Mouse (Mus musculus): Measurements from ENCODE around the gene Icos.

The Icos gene

GRCm38 (mm10) chr1:60961080-60961479 lies 16.6 kb upstream of the Icos start:
- in situ Hi-C loops (cut with MboI, MseI), result no loop called here

- in situ Hi-C loops (cut with MboI, MseI), result no loop called here
Measured at GRCm38 (mm10) chr1:60962095-60962494, 15.6 kb upstream of the Icos start.

- in situ Hi-C loops (cut with MboI, MseI), result no loop called here
Measured at GRCm38 (mm10) chr1:60967521-60967920, 10.2 kb upstream of the Icos start.

- in situ Hi-C loops (cut with MboI, MseI), result no loop called here
Measured at GRCm38 (mm10) chr1:60970846-60971245, 6.9 kb upstream of the Icos start.

- in situ Hi-C loops (cut with MboI, MseI), result no loop called here
Measured at GRCm38 (mm10) chr1:60974221-60974620, 3.5 kb upstream of the Icos start.

GRCm38 (mm10) chr1:60975646-60976294 lies 2.0 kb upstream of the Icos start:
- in situ Hi-C loops (cut with MboI, MseI), result no loop called here

GRCm38 (mm10) chr1:60979126-60979842 lies 1.6 kb downstream of the Icos start:
- in situ Hi-C loops (cut with MboI, MseI), result no loop called here

GRCm38 (mm10) chr1:60979843-60980235 lies 2.1 kb downstream of the Icos start:
- in situ Hi-C loops (cut with MboI, MseI), result loop anchor here (5.0 kb wide), 1 partner anchor 37 kb away; no protein-coding TSS in a partner anchor

GRCm38 (mm10) chr1:60985075-60985474 lies 7.3 kb downstream of the Icos start:
- in situ Hi-C loops (cut with MboI, MseI), result no loop called here

- in situ Hi-C loops (cut with MboI, MseI), result no loop called here
Measured at GRCm38 (mm10) chr1:60986141-60986540, 8.4 kb downstream of the Icos start.

- in situ Hi-C loops (cut with MboI, MseI), result no loop called here
Measured at GRCm38 (mm10) chr1:60989086-60989485, 11.4 kb downstream of the Icos start.

- in situ Hi-C loops (cut with MboI, MseI), result loop anchor here (10.0 kb wide), 1 partner anchor 1474 kb away; no protein-coding TSS in a partner anchor
Measured at GRCm38 (mm10) chr1:60990305-60990704, 12.6 kb downstream of the Icos start.

GRCm38 (mm10) chr1:60998008-60998557 lies 20.4 kb downstream of the Icos start:
- in situ Hi-C loops (cut with MboI, MseI), result loop anchor here (10.0 kb wide), 1 partner anchor 1467 kb away; no protein-coding TSS in a partner anchor

- in situ Hi-C loops (cut with MboI, MseI), result loop anchor here (10.0 kb wide), 1 partner anchor 1466 kb away; no protein-coding TSS in a partner anchor
Measured at GRCm38 (mm10) chr1:60998689-60999088, 21.0 kb downstream of the Icos start.

GRCm38 (mm10) chr1:61001786-61002354 lies 24.1 kb downstream of the Icos start:
- in situ Hi-C loops (cut with MboI, MseI), result no loop called here

GRCm38 (mm10) chr1:61006229-61006628 lies 28.5 kb downstream of the Icos start:
- in situ Hi-C loops (cut with MboI, MseI), result no loop called here

GRCm38 (mm10) chr1:61007516-61007915 lies 29.8 kb downstream of the Icos start:
- in situ Hi-C loops (cut with MboI, MseI), result no loop called here

- in situ Hi-C loops (cut with MboI, MseI), result loop anchor here (5.0 kb wide), 1 partner anchor 34 kb away; no protein-coding TSS in a partner anchor
Measured at GRCm38 (mm10) chr1:61016578-61017118, 38.9 kb downstream of the Icos start.

- in situ Hi-C loops (cut with MboI, MseI), result no loop called here
Measured at GRCm38 (mm10) chr1:61026712-61027111, 49.0 kb downstream of the Icos start.

- in situ Hi-C loops (cut with MboI, MseI), result no loop called here
Measured at GRCm38 (mm10) chr1:61027519-61027918, 49.8 kb downstream of the Icos start.

GRCm38 (mm10) chr1:61029919-61030318 lies 52.2 kb downstream of the Icos start:
- in situ Hi-C loops (cut with MboI, MseI), result no loop called here

GRCm38 (mm10) chr1:61030532-61030931 lies 52.8 kb downstream of the Icos start:
- in situ Hi-C loops (cut with MboI, MseI), result no loop called here

Measured in T-helper 1 cell (primary cell).